Mouse (Mus musculus) urinary bladder, postnatal 14 days (tissue): ENCODE results near the gene Rpl39.
A peak's percentile ranks its signal among the peaks of the same experiment; 100 is the strongest.
"Not testable (repeated sequence)": the region's sequence is repeated elsewhere in the genome, so short reads cannot be mapped to it uniquely, and the experiment has no call there.

Experiments
- DNase-seq: peaks from one replicate; pipeline ENCODE4 v3.0.0; 2021; ENCODE audit warnings: low spot score

Gene Rpl39

GRCm38 (mm10) chrX:37084927-37085660 lies at the start of gene Rpl39:
TSS of gene Rpl39 (minus strand) at chrX:37085402.
- DNase-seq = peak; percentile 86

GRCm38 (mm10) chrX:37126671-37127358 lies 41.6 kb upstream of the Rpl39 start, which contains the start of gene Nkap:
TSS of gene Nkap (plus strand) at chrX:37126795.
- peak; percentile 70 for DNase-seq

GRCm38 (mm10) chrX:37125511-37125910 lies 40.3 kb upstream of the Rpl39 start:
- DNase-seq = no peak

GRCm38 (mm10) chrX:37120212-37120611 lies 35.0 kb upstream of the Rpl39 start:
- DNase-seq = no peak

- DNase-seq = no peak
These were observed 34.4 kb upstream of the Rpl39 start for GRCm38 (mm10) chrX:37119585-37119984.

- no peak for DNase-seq
These were observed 31.9 kb upstream of the Rpl39 start for GRCm38 (mm10) chrX:37117085-37117484.

GRCm38 (mm10) chrX:37110881-37111193 lies 25.6 kb upstream of the Rpl39 start:
- no peak for DNase-seq

GRCm38 (mm10) chrX:37110193-37110880 lies 25.1 kb upstream of the Rpl39 start, which contains the start of gene Upf3b:
TSS of gene Upf3b (minus strand) at chrX:37110322.
- peak; percentile 92 for DNase-seq

- no peak for DNase-seq
These were observed 24.5 kb upstream of the Rpl39 start for GRCm38 (mm10) chrX:37109526-37110192.

- DNase-seq = no peak
These were observed 18.6 kb upstream of the Rpl39 start for GRCm38 (mm10) chrX:37103826-37104225.

GRCm38 (mm10) chrX:37098681-37099080 lies 13.5 kb upstream of the Rpl39 start:
- DNase-seq = no peak

- DNase-seq = no peak
These were observed 10.0 kb upstream of the Rpl39 start for GRCm38 (mm10) chrX:37095106-37095768.

GRCm38 (mm10) chrX:37091457-37091856 lies 6.3 kb upstream of the Rpl39 start:
- no peak for DNase-seq

GRCm38 (mm10) chrX:37088778-37089177 lies 3.6 kb upstream of the Rpl39 start:
- no peak for DNase-seq

- DNase-seq = no peak
These were observed 463 bp upstream of the Rpl39 start for GRCm38 (mm10) chrX:37085665-37086064.

- DNase-seq = no peak
These were observed 780 bp downstream of the Rpl39 start for GRCm38 (mm10) chrX:37084318-37084926.

- DNase-seq = no peak
These were observed 4.0 kb downstream of the Rpl39 start for GRCm38 (mm10) chrX:37081194-37081593.

- DNase-seq = not testable (repeated sequence)
These were observed 4.9 kb downstream of the Rpl39 start for GRCm38 (mm10) chrX:37080345-37080744.

GRCm38 (mm10) chrX:37076651-37077050 lies 8.6 kb downstream of the Rpl39 start:
- no peak for DNase-seq

- peak; percentile 52 for DNase-seq
These were observed 10.8 kb downstream of the Rpl39 start for GRCm38 (mm10) chrX:37074262-37074892.

- DNase-seq = no peak
These were observed 16.4 kb downstream of the Rpl39 start for GRCm38 (mm10) chrX:37068766-37069165.
